12 mouse cellular contexts compared by ENCODE assay signal in genomic region chr2:65552222-65552621, GRCm38 (mm10). TPM values are rescaled to one million over a fixed set of nuclear protein-coding genes. Genes with fewer than 3 reads are reported as not detected.
DNase-seq lines count a peak whose midpoint lies in the region; ATAC-seq and TF ChIP-seq lines count a peak whose summit lies in the region.
"Had no signal": no experiment of that assay in that cellular context is flagged by ENCODE, and none has a peak within 500 bp of the region (broad histone marks: within the 10 kb centered on the region; RNA-seq: fewer than 3 reads in every experiment).

No protein-coding gene starts in this region.

- H3K4me3 ChIP-seq in embryonic facial prominence, embryonic 11.5 days (ENCODE audit: low read depth, low read length) = no peak overlapping the region
- no peak overlapping the region for H3K4me3 ChIP-seq in embryonic facial prominence, embryonic 10.5 days
- no peak overlapping the region for H3K4me3 ChIP-seq in stomach, embryonic 14.5 days (ENCODE audit: low read depth, low read length)
- no peak overlapping the region for H3K4me3 ChIP-seq in stomach, postnatal 0 days (ENCODE audit: low read depth, low read length)
- H3K4me3 ChIP-seq: heart, embryonic 13.5 days; liver, embryonic 13.5 days; stomach, embryonic 15.5 days had no signal

- TF ChIP-seq EP300 in stomach, postnatal 0 days (optimal IDR thresholded peaks at IDR 0.05) = no peak

- no peaks in the 10 kb centered on the region for H3K4me1 ChIP-seq in embryonic facial prominence, embryonic 11.5 days (ENCODE audit: control insufficient read depth, insufficient read depth, low read length)
- H3K4me1 ChIP-seq in embryonic facial prominence, embryonic 10.5 days = peaks cover 16% of the 10 kb centered on the region
- no peaks in the 10 kb centered on the region for H3K4me1 ChIP-seq in stomach, embryonic 14.5 days (ENCODE audit: control insufficient read depth, insufficient read depth, low read length)
- no peaks in the 10 kb centered on the region for H3K4me1 ChIP-seq in stomach, postnatal 0 days (replicated peaks; ENCODE audit: control insufficient read depth, insufficient read depth)
- H3K4me1 ChIP-seq: heart, embryonic 13.5 days; liver, embryonic 13.5 days; stomach, embryonic 15.5 days had no signal

- 52% methylated on average over 5 of the region's 5 CpGs for WGBS in embryonic facial prominence, embryonic 11.5 days
- WGBS in embryonic facial prominence, embryonic 10.5 days = 57% methylated on average over 5 of the region's 5 CpGs
- 35% methylated on average over 5 of the region's 5 CpGs for WGBS in stomach, embryonic 14.5 days
- 49% methylated on average over 5 of the region's 5 CpGs for WGBS in stomach, postnatal 0 days

- no peaks in the 10 kb centered on the region for H3K36me3 ChIP-seq in embryonic facial prominence, embryonic 11.5 days (replicated peaks; ENCODE audit: control insufficient read depth, insufficient read depth, low read depth, low read length)
- H3K36me3 ChIP-seq in embryonic facial prominence, embryonic 10.5 days (replicated peaks) = no peaks in the 10 kb centered on the region
- no peaks in the 10 kb centered on the region for H3K36me3 ChIP-seq in stomach, embryonic 14.5 days (ENCODE audit: control insufficient read depth, insufficient read depth, low read length)
- H3K36me3 ChIP-seq in stomach, postnatal 0 days (ENCODE audit: control insufficient read depth, insufficient read depth, low read length) = no peaks in the 10 kb centered on the region
- H3K36me3 ChIP-seq: heart, embryonic 13.5 days; liver, embryonic 13.5 days; stomach, embryonic 15.5 days had no signal

- no peaks in the 10 kb centered on the region for H3K9me3 ChIP-seq in embryonic facial prominence, embryonic 11.5 days (replicated peaks; ENCODE audit: control insufficient read depth, low read length)
- no peaks in the 10 kb centered on the region for H3K9me3 ChIP-seq in embryonic facial prominence, embryonic 10.5 days
- H3K9me3 ChIP-seq in stomach, embryonic 14.5 days (ENCODE audit: control insufficient read depth, low read depth, low read length) = no peaks in the 10 kb centered on the region
- no peaks in the 10 kb centered on the region for H3K9me3 ChIP-seq in stomach, postnatal 0 days (ENCODE audit: control insufficient read depth, low read length)
- H3K9me3 ChIP-seq: heart, embryonic 13.5 days; liver, embryonic 13.5 days; stomach, embryonic 15.5 days had no signal

- no peak overlapping the region for H3K4me2 ChIP-seq in embryonic facial prominence, embryonic 11.5 days (ENCODE audit: low read depth, low read length)
- no peak overlapping the region for H3K4me2 ChIP-seq in stomach, embryonic 14.5 days (replicated peaks; ENCODE audit: low read depth, low read length)
- H3K4me2 ChIP-seq in stomach, postnatal 0 days (replicated peaks; ENCODE audit: low read depth) = no peak overlapping the region
- H3K4me2 ChIP-seq: heart, embryonic 13.5 days; liver, embryonic 13.5 days; stomach, embryonic 15.5 days had no signal

- no peaks in the 10 kb centered on the region for H3K27me3 ChIP-seq in embryonic facial prominence, embryonic 11.5 days (ENCODE audit: control insufficient read depth, insufficient read depth, low read length)
- no peaks in the 10 kb centered on the region for H3K27me3 ChIP-seq in embryonic facial prominence, embryonic 10.5 days (replicated peaks; ENCODE audit: low read depth, poor library complexity, severe bottlenecking)
- no peaks in the 10 kb centered on the region for H3K27me3 ChIP-seq in stomach, embryonic 14.5 days (ENCODE audit: control insufficient read depth, insufficient read depth, low read length)
- H3K27me3 ChIP-seq in stomach, postnatal 0 days (ENCODE audit: control insufficient read depth, insufficient read depth, low read length) = no peaks in the 10 kb centered on the region
- H3K27me3 ChIP-seq: heart, embryonic 13.5 days; liver, embryonic 13.5 days; stomach, embryonic 15.5 days had no signal

- H3K27ac ChIP-seq in embryonic facial prominence, embryonic 11.5 days (replicated peaks; ENCODE audit: low read depth, low read length) = no peak overlapping the region
- H3K27ac ChIP-seq in embryonic facial prominence, embryonic 10.5 days (replicated peaks) = no peak overlapping the region
- no peak overlapping the region for H3K27ac ChIP-seq in stomach, embryonic 14.5 days (ENCODE audit: low read length)
- H3K27ac ChIP-seq in stomach, postnatal 0 days (replicated peaks) = no peak overlapping the region
- H3K27ac ChIP-seq: heart, embryonic 13.5 days; liver, embryonic 13.5 days; stomach, embryonic 15.5 days had no signal

- TF ChIP-seq CTCF in stomach, postnatal 0 days (IDR thresholded peaks at IDR 0.05; ENCODE audit: low read depth) = no peak

- no peak for DNase-seq in embryonic facial prominence, embryonic 11.5 days (ENCODE audit: low spot score)
- DNase-seq in embryonic facial prominence, embryonic 10.5 days (ENCODE audit: low spot score) = no peak
- no peak for DNase-seq in stomach, postnatal 0 days (ENCODE audit: low spot score)
- DNase-seq in ovary, postnatal 10 days (ENCODE audit: low spot score) = no peak
- DNase-seq in ovary, adult 18-20 months (ENCODE audit: low spot score) = no peak
- DNase-seq: liver, embryonic 13.5 days had no signal

- ATAC-seq in embryonic facial prominence, embryonic 11.5 days (replicated peaks; ENCODE audit: insufficient number of reproducible peaks, low FRiP score, low TSS enrichment, low read depth) = peak; percentile 18; the same call in 1 of the 2 replicates
- ATAC-seq in stomach, embryonic 14.5 days (ENCODE audit: insufficient number of reproducible peaks, insufficient read depth, low FRiP score, low read depth) = 0 out of 2 replicates have a peak, but pooled peaks have one; percentile 53
- no peak for ATAC-seq in stomach, postnatal 0 days (ENCODE audit: low FRiP score, low TSS enrichment)
- 0 out of 2 replicates have a peak, but pooled peaks have one; percentile 5 for ATAC-seq in megakaryocyte, adult 5-6 weeks (ENCODE audit: poor library complexity, severe bottlenecking)
- no peak for ATAC-seq in inflammation-experienced regulatory T-cells, adult 6 months

- H3K9ac ChIP-seq in embryonic facial prominence, embryonic 11.5 days (replicated peaks; ENCODE audit: low read length) = no peak overlapping the region
- H3K9ac ChIP-seq in stomach, embryonic 14.5 days (replicated peaks; ENCODE audit: low read depth, low read length) = no peak overlapping the region
- no peak overlapping the region for H3K9ac ChIP-seq in stomach, postnatal 0 days (ENCODE audit: low read length)
- H3K9ac ChIP-seq: heart, embryonic 13.5 days; liver, embryonic 13.5 days; stomach, embryonic 15.5 days had no signal

RNA-seq across cellular contexts. Expression of gene Scn3a, which starts 15.2 kb away (rescaled TPM):
- 5.6 and 6.9 TPM in 2 replicates for polyA plus RNA-seq in embryonic facial prominence, embryonic 11.5 days (2014; fragmentation: Nextera tagmentation; extraction: Ambion mirVana)
- polyA plus RNA-seq in embryonic facial prominence, embryonic 10.5 days (2016; fragmentation: Nextera tagmentation; extraction: Ambion mirVana) = 3.9 and 4.7 TPM in 2 replicates
- 1.9 and 3.4 TPM in 2 replicates for polyA plus RNA-seq in stomach, embryonic 14.5 days (2014; fragmentation: Nextera tagmentation; extraction: Ambion mirVana)
- polyA plus RNA-seq in stomach, postnatal 0 days (2015; fragmentation: Nextera tagmentation; extraction: Ambion mirVana) = 0.61 and 0.72 TPM in 2 replicates
- total RNA-seq in megakaryocyte, adult 5-6 weeks (2015) = not detected in 2 replicates
- total RNA-seq in megakaryocyte, adult 5-6 weeks (2017) = not detected in 2 replicates
- polyA plus RNA-seq in inflammation-experienced regulatory T-cells, adult 6 months (2017; shearing (Covaris generic)) = not detected
- total RNA-seq: neutrophil, adult 5-6 weeks had no signal

Comparison
In these comparisons a context has a peak if more than half of its experiments do, and no peak if none do; other contexts are left out.
1. ATAC-seq: peak in embryonic facial prominence, embryonic 11.5 days (single experiment), stomach, embryonic 14.5 days (single experiment) and megakaryocyte, adult 5-6 weeks (single experiment); none in stomach, postnatal 0 days (single experiment) and inflammation-experienced regulatory T-cells, adult 6 months (single experiment).